Mouse (Mus musculus): ENCODE data around the gene Il2.

- TF ChIP-seq CTCF (IDR thresholded peaks at IDR 0.05; ENCODE audit: low read depth) (no peak), EP300 (IDR thresholded peaks at IDR 0.05; ENCODE audit: low read depth) (no peak)
Observed at GRCm38 (mm10) chr3:37153004-37153403, 27.2 kb upstream of the Il2 start.
